Mouse (Mus musculus) ZHBTc4 (cell line): ENCODE results near the gene Etv2.
A peak's percentile ranks its signal among the peaks of the same experiment; 100 is the strongest.

ENCODE experiments used
- DNase-seq: peaks from one replicate; pipeline ENCODE4 v3.0.0-alpha.2; 2011; ENCODE audit warnings: low read depth, low spot score

Gene Etv2

GRCm38 (mm10) chr7:30613529-30614112 lies 22.0 kb downstream of the Etv2 start:
- DNase-seq: peak; percentile 90

GRCm38 (mm10) chr7:30612654-30613402 lies 22.8 kb downstream of the Etv2 start, which contains the start of gene Upk1a:
Gene Upk1a (minus strand): TSS chr7:30612847.
- no peak for DNase-seq

GRCm38 (mm10) chr7:30610043-30610442 lies 25.6 kb downstream of the Etv2 start:
- no peak for DNase-seq

- DNase-seq: peak; percentile 48
These were observed 27.2 kb downstream of the Etv2 start for GRCm38 (mm10) chr7:30608476-30608875.

GRCm38 (mm10) chr7:30607706-30608309 lies 27.8 kb downstream of the Etv2 start:
- DNase-seq: peak; percentile 97

GRCm38 (mm10) chr7:30604944-30605343 lies 30.7 kb downstream of the Etv2 start:
- no peak for DNase-seq

- DNase-seq: peak; percentile 37
These were observed 31.2 kb downstream of the Etv2 start for GRCm38 (mm10) chr7:30604424-30604823.

- peak; percentile 94 for DNase-seq
These were observed 33.1 kb downstream of the Etv2 start for GRCm38 (mm10) chr7:30602583-30602982.

- DNase-seq: no peak
These were observed 35.0 kb downstream of the Etv2 start for GRCm38 (mm10) chr7:30600651-30601050.

GRCm38 (mm10) chr7:30599933-30600353 lies 35.7 kb downstream of the Etv2 start:
- peak; percentile 99 for DNase-seq

GRCm38 (mm10) chr7:30598786-30599185 lies 36.9 kb downstream of the Etv2 start, which contains the start of gene Zbtb32:
Gene Zbtb32 (minus strand): TSS chr7:30598909.
- peak; percentile 84 for DNase-seq

GRCm38 (mm10) chr7:30596811-30597210 lies 38.8 kb downstream of the Etv2 start:
- no peak for DNase-seq

GRCm38 (mm10) chr7:30596093-30596492 lies 39.6 kb downstream of the Etv2 start:
- no peak for DNase-seq

- DNase-seq: no peak
These were observed 41.1 kb downstream of the Etv2 start for GRCm38 (mm10) chr7:30594510-30595024.

- DNase-seq: no peak
These were observed 41.8 kb downstream of the Etv2 start for GRCm38 (mm10) chr7:30593579-30594509.

- DNase-seq: peak; percentile 48
These were observed 42.8 kb downstream of the Etv2 start for GRCm38 (mm10) chr7:30592772-30593423.

GRCm38 (mm10) chr7:30591605-30591951 lies 44.1 kb downstream of the Etv2 start:
- peak; percentile 30 for DNase-seq

GRCm38 (mm10) chr7:30590927-30591604 lies 44.6 kb downstream of the Etv2 start:
- DNase-seq: no peak

GRCm38 (mm10) chr7:30589435-30590301 lies 46.0 kb downstream of the Etv2 start:
- DNase-seq: peak; percentile 90
